Mouse (Mus musculus) neural tube, embryonic 13.5 days (tissue): Measurements from ENCODE around the gene Cxcl12. TPM values are rescaled to one million over a fixed set of nuclear protein-coding genes. Genes with fewer than 3 reads are reported as not detected.
A peak's percentile ranks its signal among the peaks of the same experiment; 100 is the strongest.

ENCODE experiments used
- ATAC-seq: fragments of 200-750 bp; cut with Nextera tagmentation; 2 replicates; pipeline ENCODE4 v1.8.0; 2017; ENCODE audit warnings: low read depth, mild to moderate bottlenecking, moderate TSS enrichment, moderate library complexity
- H3K27ac ChIP-seq: fragments of 300-500 bp; sonication (generic); replicated peaks from 2 replicates; pipeline ENCODE4 v1.5.1; 2015; ENCODE audit warnings: moderate library complexity, mild to moderate bottlenecking, inconsistent platforms
- H3K27me3 ChIP-seq: fragments of 300-500 bp; sonication (generic); 2 replicates; pipeline ENCODE4 v1.6.1; 2015; ENCODE audit warnings: mild to moderate bottlenecking, inconsistent platforms
- H3K36me3 ChIP-seq: fragments of 300-500 bp; sonication (generic); 2 replicates; pipeline ENCODE4 v1.6.1; 2015; ENCODE audit warnings: mild to moderate bottlenecking, inconsistent platforms
- H3K4me1 ChIP-seq: fragments of 300-500 bp; sonication (generic); replicated peaks from 2 replicates; pipeline ENCODE4 v1.6.1; 2015; ENCODE audit warnings: inconsistent platforms
- H3K4me2 ChIP-seq: fragments of 300-500 bp; sonication (generic); 2 replicates; pipeline ENCODE4 v1.6.1; 2015; ENCODE audit warnings: inconsistent platforms, mild to moderate bottlenecking, moderate library complexity
- H3K4me3 ChIP-seq: fragments of 300-500 bp; sonication (generic); 2 replicates; pipeline ENCODE4 v1.5.1; 2015; ENCODE audit warnings: mild to moderate bottlenecking, inconsistent platforms
- H3K9ac ChIP-seq: fragments of 300-500 bp; sonication (generic); 2 replicates; pipeline ENCODE4 v1.6.1; 2015; ENCODE audit warnings: moderate library complexity, mild to moderate bottlenecking, inconsistent platforms
- H3K9me3 ChIP-seq: fragments of 300-500 bp; sonication (generic); 2 replicates; pipeline ENCODE4 v1.6.1; 2016; ENCODE audit warnings: inconsistent platforms
- WGBS: fragments of 180-500 bp; shearing (Covaris S2); methylation state at CpG from one replicate; pipeline ENCODE4 v1.1.7; 2015; 5-methylcytosine and 5-hydroxymethylcytosine counted together
- polyA plus RNA-seq: library from polyadenylated mRNA; unstranded; fragments of >200 nt; fragmentation: Nextera tagmentation; extraction: Ambion mirVana; gene quantifications from 2 replicates; pipeline ENCODE4 v1.2.1, GENCODE M21; 2015

The Cxcl12 gene
- polyA plus RNA-seq, 1 experiment from 2014 or later = 54.5 TPM

- H3K4me1 ChIP-seq = peaks cover 9% of the 10 kb centered on the region
- no peak overlapping the region for H3K9ac ChIP-seq
- no peak overlapping the region for H3K27ac ChIP-seq
- no peak overlapping the region for H3K4me3 ChIP-seq
- ATAC-seq = peak; percentile 50; the same call in 1 of the 2 replicates
- H3K4me2 ChIP-seq = no peak overlapping the region
- no peaks in the 10 kb centered on the region for H3K36me3 ChIP-seq
- H3K27me3 ChIP-seq = 0 out of 2 replicates have a peak, but pooled peaks cover 4% of the 10 kb centered on the region
- WGBS = 31% methylated on average over 16 of the region's 16 CpGs
- no peaks in the 10 kb centered on the region for H3K9me3 ChIP-seq
These were observed 8.3 kb upstream of the Cxcl12 start for GRCm38 (mm10) chr6:117159710-117160690.

- 78% methylated on average over 5 of the region's 5 CpGs for WGBS
- ATAC-seq = no peak
These were observed 4.8 kb upstream of the Cxcl12 start for GRCm38 (mm10) chr6:117163486-117163885.

GRCm38 (mm10) chr6:117166581-117167425, 1.5 kb upstream of the Cxcl12 start:
- Histone ChIP-seq H3K36me3 (no peaks in the 10 kb centered on the region), H3K4me2 (peak overlapping the region; percentile 38), H3K9ac (no peak overlapping the region), H3K4me1 (peaks cover 28% of the 10 kb centered on the region), H3K27ac (no peak overlapping the region), H3K27me3 (peaks cover 70% of the 10 kb centered on the region), H3K9me3 (no peaks in the 10 kb centered on the region), H3K4me3 (no peak overlapping the region)
- peak; percentile 84; the same call in 1 of the 2 replicates for ATAC-seq
- WGBS = 2% methylated on average over 16 of the region's 16 CpGs

More at GRCm38 (mm10) chr6:117163486-117163885, 4.8 kb upstream of the Cxcl12 start:
- Histone ChIP-seq H3K9ac (no peak overlapping the region), H3K36me3 (no peaks in the 10 kb centered on the region), H3K27ac (no peak overlapping the region), H3K9me3 (no peaks in the 10 kb centered on the region), H3K27me3 (peaks cover 37% of the 10 kb centered on the region), H3K4me2 (no peak overlapping the region), H3K4me3 (no peak overlapping the region), H3K4me1 (peaks cover 25% of the 10 kb centered on the region)

GRCm38 (mm10) chr6:117167426-117167730, 957 bp upstream of the Cxcl12 start:
- Histone ChIP-seq H3K27me3 (peaks cover 76% of the 10 kb centered on the region), H3K36me3 (no peaks in the 10 kb centered on the region), H3K27ac (no peak overlapping the region), H3K4me2 (peak overlapping the region; percentile 88), H3K4me3 (no peak overlapping the region), H3K9ac (no peak overlapping the region), H3K9me3 (no peaks in the 10 kb centered on the region), H3K4me1 (peaks cover 28% of the 10 kb centered on the region)
- ATAC-seq = no peak
- 12% methylated on average over 7 of the region's 7 CpGs for WGBS

DNA sequence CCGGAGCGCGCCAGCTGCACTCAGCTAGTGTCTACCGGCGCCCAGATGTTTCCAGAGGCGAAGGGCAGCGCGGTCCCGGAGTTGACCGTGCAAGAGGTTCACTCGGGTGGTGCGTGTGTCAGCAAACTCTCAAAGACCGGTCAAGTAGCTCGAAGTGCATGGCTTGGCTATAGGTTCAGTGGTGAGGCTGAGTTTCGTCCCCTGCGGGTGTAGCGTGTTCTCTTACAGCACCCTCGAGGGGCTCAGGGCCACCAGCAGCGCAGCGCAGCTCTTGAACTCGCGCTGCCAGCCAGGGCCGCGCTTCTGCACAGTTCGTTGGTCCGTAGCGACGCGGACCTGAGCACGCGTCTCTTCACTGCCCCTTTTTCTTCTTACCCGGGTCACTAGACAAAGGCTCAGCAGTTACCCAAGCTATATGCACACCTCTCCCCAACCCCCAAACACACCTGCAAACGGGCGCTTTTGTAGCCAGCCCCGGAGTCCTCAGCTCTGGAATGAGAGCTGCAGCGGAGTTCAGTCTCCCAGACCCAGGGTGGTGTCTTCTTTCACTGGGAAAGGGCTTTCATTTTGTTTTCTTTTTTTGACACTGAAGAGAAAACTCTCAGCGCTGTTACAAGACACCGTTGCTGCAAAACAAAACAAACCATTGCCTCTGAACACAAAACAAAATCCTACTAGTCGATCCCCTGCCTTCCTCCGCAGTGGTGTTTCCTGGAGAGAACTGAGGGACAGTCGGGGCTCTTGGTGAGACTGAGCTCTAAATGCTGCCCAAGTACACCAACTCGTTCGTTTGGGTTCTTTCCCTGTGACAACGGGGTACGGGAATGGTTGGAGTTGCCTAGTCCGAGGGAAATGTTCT, 945 bp downstream of the Cxcl12 start:
- Histone ChIP-seq H3K27ac (no peak overlapping the region), H3K4me3 (peak overlapping the region; percentile 53), H3K9me3 (no peaks in the 10 kb centered on the region), H3K36me3 (no peaks in the 10 kb centered on the region), H3K27me3 (peaks cover 85% of the 10 kb centered on the region), H3K4me1 (peaks cover 28% of the 10 kb centered on the region), H3K9ac (peak overlapping the region; percentile 70), H3K4me2 (peak overlapping the region; percentile 88)
- WGBS = under 1% methylated on average over 46 of the region's 46 CpGs
- no peak; the same call in 1 of the 2 replicates for ATAC-seq

DNA sequence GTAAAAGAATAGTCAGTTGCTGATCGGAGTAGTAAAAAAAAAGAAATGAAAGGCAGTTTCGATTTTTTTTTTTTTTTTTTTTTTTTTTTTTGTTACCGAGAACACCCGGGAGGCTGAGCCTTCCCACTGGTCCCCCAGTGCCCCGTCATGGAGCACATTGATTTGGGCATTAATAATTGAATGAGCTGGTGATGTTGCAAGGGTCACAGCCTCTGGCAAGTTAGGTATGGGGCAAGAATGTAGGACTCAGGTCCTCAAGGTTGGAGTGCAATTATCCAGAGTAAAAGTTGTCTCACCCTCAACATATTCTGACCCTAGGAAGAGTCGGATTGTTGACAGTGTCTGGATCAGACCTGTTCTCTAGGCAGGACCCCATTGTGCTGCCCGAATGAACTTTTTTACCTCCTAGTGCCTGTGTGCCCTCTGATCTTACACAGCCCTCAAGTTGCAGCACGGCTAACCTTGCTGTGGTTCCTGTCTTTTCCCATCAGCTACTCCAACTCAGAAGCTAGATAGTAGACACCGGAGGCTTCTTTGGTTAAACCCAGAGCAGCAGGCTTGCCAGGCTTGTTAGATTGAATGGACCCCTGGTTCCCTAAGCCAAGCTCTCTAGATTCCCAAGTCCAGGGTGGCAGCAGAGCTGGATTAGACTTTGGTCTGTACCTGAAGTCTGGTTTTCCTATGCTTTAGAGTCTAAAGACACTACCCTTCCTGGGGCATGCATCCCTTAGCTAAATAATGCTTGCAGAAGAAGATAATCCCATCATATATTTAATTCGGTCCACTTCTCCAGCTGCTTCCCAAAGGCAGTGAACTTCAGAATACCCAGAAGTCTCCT, 1.8 kb downstream of the Cxcl12 start:
- WGBS = 18% methylated on average over 10 of the region's 10 CpGs

GRCm38 (mm10) chr6:117172358-117172757, 4.0 kb downstream of the Cxcl12 start:
- Histone ChIP-seq H3K4me3 (no peak overlapping the region), H3K4me1 (peaks cover 33% of the 10 kb centered on the region), H3K4me2 (no peak overlapping the region), H3K9ac (no peak overlapping the region), H3K27me3 (peaks cover 68% of the 10 kb centered on the region), H3K9me3 (no peaks in the 10 kb centered on the region), H3K36me3 (no peaks in the 10 kb centered on the region), H3K27ac (no peak overlapping the region)
- ATAC-seq = no peak
- 78% methylated on average over 6 of the region's 6 CpGs for WGBS

More for the DNA sequence above, 1.8 kb downstream of the Cxcl12 start:
- Histone ChIP-seq H3K9me3 (no peaks in the 10 kb centered on the region), H3K4me3 (peak overlapping the region; percentile 53), H3K27me3 (peaks cover 84% of the 10 kb centered on the region), H3K4me1 (peaks cover 28% of the 10 kb centered on the region), H3K4me2 (peak overlapping the region; percentile 88), H3K36me3 (no peaks in the 10 kb centered on the region), H3K27ac (no peak overlapping the region), H3K9ac (peak overlapping the region; percentile 70; the same call in 1 of the 2 replicates)
- ATAC-seq = no peak

GRCm38 (mm10) chr6:117173876-117174275, 5.5 kb downstream of the Cxcl12 start:
- H3K9ac ChIP-seq = no peak overlapping the region
- H3K4me2 ChIP-seq = no peak overlapping the region
- 15% methylated on average over 11 of the region's 11 CpGs for WGBS
- no peak overlapping the region for H3K27ac ChIP-seq
- H3K27me3 ChIP-seq = peaks cover 61% of the 10 kb centered on the region
- peak; percentile 30; the same call in 1 of the 2 replicates for ATAC-seq
- H3K4me3 ChIP-seq = no peak overlapping the region
- H3K36me3 ChIP-seq = no peaks in the 10 kb centered on the region
- no peaks in the 10 kb centered on the region for H3K9me3 ChIP-seq
- peaks cover 18% of the 10 kb centered on the region for H3K4me1 ChIP-seq

DNA sequence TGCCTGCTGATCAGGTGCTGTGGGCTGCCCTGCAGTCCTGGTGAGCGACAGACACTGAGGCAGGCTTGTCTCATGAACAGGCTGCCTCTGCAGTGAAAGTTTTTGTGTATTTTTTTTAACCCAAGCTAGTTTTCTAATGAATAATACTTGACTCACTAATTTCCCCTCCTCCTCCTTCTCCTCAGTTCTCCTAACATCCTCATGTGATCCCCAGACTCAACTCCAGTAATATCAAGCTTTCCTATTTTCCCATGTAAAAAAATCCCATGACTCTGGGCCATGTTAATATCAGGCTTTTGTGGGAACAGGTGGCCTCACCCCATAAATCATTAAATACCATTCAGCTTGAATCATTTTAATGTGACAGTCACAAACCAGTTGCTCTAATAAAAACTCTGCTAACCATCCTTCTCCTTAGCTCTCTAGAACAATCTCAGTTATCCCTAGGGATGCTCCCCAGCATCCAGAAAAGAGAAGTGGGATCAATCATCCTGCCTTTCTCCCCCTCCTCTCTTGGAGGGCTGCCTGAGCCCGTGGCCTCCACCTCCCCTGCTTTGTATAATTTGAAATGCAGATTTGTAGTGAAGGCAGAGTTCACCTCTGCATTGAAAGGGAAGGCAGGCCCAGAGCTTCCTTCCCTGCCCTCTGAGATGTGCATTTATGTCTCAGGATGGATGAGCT, 6.9 kb downstream of the Cxcl12 start:
- Histone ChIP-seq H3K9ac (0 out of 2 replicates have a peak overlapping the region, but pooled peaks have one; percentile 13), H3K4me2 (no peak overlapping the region), H3K27ac (no peak overlapping the region), H3K4me1 (peaks cover 10% of the 10 kb centered on the region), H3K9me3 (no peaks in the 10 kb centered on the region), H3K36me3 (no peaks in the 10 kb centered on the region), H3K27me3 (peaks cover 56% of the 10 kb centered on the region), H3K4me3 (no peak overlapping the region)
- ATAC-seq = 0 out of 2 replicates have a peak, but pooled peaks have one; percentile 33
- 45% methylated on average over 2 of the region's 2 CpGs for WGBS

GRCm38 (mm10) chr6:117176406-117176805, 8.1 kb downstream of the Cxcl12 start:
- ATAC-seq = 0 out of 2 replicates have a peak, but pooled peaks have one; percentile 26

More at GRCm38 (mm10) chr6:117176406-117176805, 8.1 kb downstream of the Cxcl12 start:
- H3K27me3 ChIP-seq = peaks cover 46% of the 10 kb centered on the region
- 22% methylated on average over 5 of the region's 5 CpGs for WGBS
- no peak overlapping the region for H3K4me2 ChIP-seq
- H3K9ac ChIP-seq = no peak overlapping the region
- H3K9me3 ChIP-seq = no peaks in the 10 kb centered on the region
- no peak overlapping the region for H3K27ac ChIP-seq
- no peaks in the 10 kb centered on the region for H3K36me3 ChIP-seq
- H3K4me3 ChIP-seq = no peak overlapping the region
- peaks cover 10% of the 10 kb centered on the region for H3K4me1 ChIP-seq
